Mouse (Mus musculus) midbrain, embryonic 14.5 days (tissue): Measurements from ENCODE around the gene Enox1. TPM values are rescaled to one million over a fixed set of nuclear protein-coding genes. Genes with fewer than 3 reads are reported as not detected.

ENCODE experiments used
- ATAC-seq: fragments of 200-750 bp; cut with Nextera tagmentation; 2 replicates; pipeline ENCODE4 v1.8.0; 2017; ENCODE audit warnings: moderate number of reproducible peaks, moderate library complexity; ENCODE audit not compliant: low FRiP score, low TSS enrichment
- DNase-seq: peaks from one replicate; pipeline ENCODE4 v3.0.0-alpha.2; 2015
- H3K27ac ChIP-seq: fragments of 300-500 bp; sonication (generic); replicated peaks from 2 replicates; pipeline ENCODE4 v1.5.1; 2014; ENCODE audit warnings: mild to moderate bottlenecking, low read depth, low read length, moderate library complexity
- H3K27me3 ChIP-seq: fragments of 300-500 bp; sonication (generic); 2 replicates; pipeline ENCODE4 v1.6.1; 2014; ENCODE audit warnings: low read length, control low read depth, mixed read lengths; ENCODE audit not compliant: control insufficient read depth, insufficient read depth
- H3K36me3 ChIP-seq: fragments of 300-500 bp; sonication (generic); 2 replicates; pipeline ENCODE4 v1.6.1; 2014; ENCODE audit warnings: low read length, control low read depth; ENCODE audit not compliant: control insufficient read depth, insufficient read depth
- H3K4me1 ChIP-seq: fragments of 300-500 bp; sonication (generic); 2 replicates; pipeline ENCODE4 v1.6.1; 2014; ENCODE audit warnings: mild to moderate bottlenecking, antibody characterized with exemption, low read length, control low read depth; ENCODE audit not compliant: control insufficient read depth, insufficient read depth
- H3K4me2 ChIP-seq: fragments of 300-500 bp; sonication (generic); 2 replicates; pipeline ENCODE4 v1.6.1; 2014; ENCODE audit warnings: mild to moderate bottlenecking, low read length, moderate library complexity
- H3K4me3 ChIP-seq: fragments of 300-500 bp; sonication (generic); replicated peaks from 2 replicates; pipeline ENCODE4 v1.5.1; 2014; ENCODE audit warnings: low read depth, low read length
- H3K9ac ChIP-seq: fragments of 300-500 bp; sonication (generic); replicated peaks from 2 replicates; pipeline ENCODE4 v1.6.1; 2014; ENCODE audit warnings: mild to moderate bottlenecking, low read length, moderate library complexity
- H3K9me3 ChIP-seq: fragments of 300-500 bp; sonication (generic); 2 replicates; pipeline ENCODE4 v1.6.1; 2016; ENCODE audit warnings: low read length, control low read depth, mixed read lengths; ENCODE audit not compliant: control insufficient read depth
- WGBS: fragments of 180-500 bp; shearing (Covaris S2); extraction: QIAGEN DNeasy Blood & Tissue Kit; methylation state at CpG from one replicate; pipeline ENCODE4 v1.1.7; 2014; 5-methylcytosine and 5-hydroxymethylcytosine counted together
- polyA plus RNA-seq: library from polyadenylated mRNA; unstranded; fragments of >200 nt; fragmentation: Nextera tagmentation; extraction: Ambion mirVana; gene quantifications from 2 replicates; pipeline ENCODE4 v1.2.1, GENCODE M21; 2014

Gene Enox1
- polyA plus RNA-seq, 1 experiment from 2014 or later: 39.5 TPM

- no peak for DNase-seq
- H3K27ac ChIP-seq: no peak overlapping the region
- WGBS: 72% methylated on average over 3 of the region's 3 CpGs
- ATAC-seq: no peak
- no peaks in the 10 kb centered on the region for H3K27me3 ChIP-seq
- no peak overlapping the region for H3K4me2 ChIP-seq
- H3K9ac ChIP-seq: no peak overlapping the region
- H3K36me3 ChIP-seq: 0 out of 2 replicates have a peak, but pooled peaks cover 5% of the 10 kb centered on the region
- peaks cover 22% of the 10 kb centered on the region for H3K4me1 ChIP-seq
- H3K9me3 ChIP-seq: no peaks in the 10 kb centered on the region
- no peak overlapping the region for H3K4me3 ChIP-seq
Observed at GRCm38 (mm10) chr14:77638616-77639015, 482.1 kb downstream of the Enox1 start.

GRCm38 (mm10) chr14:77639586-77639985 lies 483.0 kb downstream of the Enox1 start:
- WGBS: 63% methylated on average over 2 of the region's 2 CpGs
- Histone ChIP-seq H3K9me3 (no peaks in the 10 kb centered on the region), H3K36me3 (0 out of 2 replicates have a peak, but pooled peaks cover 5% of the 10 kb centered on the region), H3K27ac (no peak overlapping the region), H3K27me3 (no peaks in the 10 kb centered on the region), H3K4me1 (peaks cover 13% of the 10 kb centered on the region), H3K4me2 (no peak overlapping the region), H3K4me3 (no peak overlapping the region), H3K9ac (no peak overlapping the region)
- no peak for DNase-seq
- no peak for ATAC-seq

- ATAC-seq: no peak
- 0 out of 2 replicates have a peak, but pooled peaks cover 5% of the 10 kb centered on the region for H3K36me3 ChIP-seq
Observed at GRCm38 (mm10) chr14:77642314-77642713, 485.8 kb downstream of the Enox1 start.

GRCm38 (mm10) chr14:77646196-77646595 lies 489.6 kb downstream of the Enox1 start:
- no peak overlapping the region for H3K4me3 ChIP-seq
- no peak for DNase-seq

More at GRCm38 (mm10) chr14:77642314-77642713, 485.8 kb downstream of the Enox1 start:
- Histone ChIP-seq H3K27ac (no peak overlapping the region), H3K9ac (no peak overlapping the region), H3K9me3 (no peaks in the 10 kb centered on the region), H3K4me2 (no peak overlapping the region), H3K4me1 (0 out of 2 replicates have a peak, but pooled peaks cover 3% of the 10 kb centered on the region), H3K4me3 (no peak overlapping the region), H3K27me3 (no peaks in the 10 kb centered on the region)
- DNase-seq: no peak
- WGBS: 71% methylated on average over 6 of the region's 6 CpGs

GRCm38 (mm10) chr14:77647017-77647416 lies 490.5 kb downstream of the Enox1 start:
- Histone ChIP-seq H3K27ac (no peak overlapping the region), H3K4me2 (no peak overlapping the region), H3K4me1 (no peaks in the 10 kb centered on the region; the same call in 1 of the 2 replicates), H3K27me3 (no peaks in the 10 kb centered on the region), H3K36me3 (no peaks in the 10 kb centered on the region), H3K4me3 (no peak overlapping the region), H3K9ac (no peak overlapping the region), H3K9me3 (no peaks in the 10 kb centered on the region)
- ATAC-seq: no peak
- no peak for DNase-seq
- 97% methylated on average over 6 of the region's 6 CpGs for WGBS

More at GRCm38 (mm10) chr14:77646196-77646595, 489.6 kb downstream of the Enox1 start:
- H3K9ac ChIP-seq: no peak overlapping the region
- no peak for ATAC-seq
- H3K9me3 ChIP-seq: no peaks in the 10 kb centered on the region
- no peaks in the 10 kb centered on the region; the same call in 1 of the 2 replicates for H3K4me1 ChIP-seq
- 85% methylated on average over 2 of the region's 2 CpGs for WGBS
- no peak overlapping the region for H3K4me2 ChIP-seq
- no peaks in the 10 kb centered on the region for H3K27me3 ChIP-seq
- H3K27ac ChIP-seq: no peak overlapping the region
- no peaks in the 10 kb centered on the region for H3K36me3 ChIP-seq

GRCm38 (mm10) chr14:77648305-77648704 lies 491.7 kb downstream of the Enox1 start:
- WGBS: 58% methylated on average over 8 of the region's 8 CpGs
- Histone ChIP-seq H3K36me3 (no peaks in the 10 kb centered on the region), H3K4me3 (no peak overlapping the region), H3K27me3 (no peaks in the 10 kb centered on the region), H3K9ac (no peak overlapping the region), H3K4me2 (no peak overlapping the region), H3K4me1 (peaks cover 2% of the 10 kb centered on the region; the same call in 1 of the 2 replicates), H3K9me3 (no peaks in the 10 kb centered on the region), H3K27ac (no peak overlapping the region)
- no peak for ATAC-seq
- DNase-seq: no peak

GRCm38 (mm10) chr14:77658739-77659138 lies 502.2 kb downstream of the Enox1 start:
- no peaks in the 10 kb centered on the region for H3K4me1 ChIP-seq
- 74% methylated on average over 4 of the region's 4 CpGs for WGBS
- H3K4me3 ChIP-seq: no peak overlapping the region
- no peak overlapping the region for H3K9ac ChIP-seq
- H3K27me3 ChIP-seq: no peaks in the 10 kb centered on the region
- no peak overlapping the region for H3K4me2 ChIP-seq
- DNase-seq: no peak
- no peak overlapping the region for H3K27ac ChIP-seq
- no peak for ATAC-seq
- H3K9me3 ChIP-seq: no peaks in the 10 kb centered on the region
- H3K36me3 ChIP-seq: no peaks in the 10 kb centered on the region

- WGBS: 78% methylated on average over 7 of the region's 7 CpGs
Observed at GRCm38 (mm10) chr14:77662273-77662672, 505.7 kb downstream of the Enox1 start.

GRCm38 (mm10) chr14:77662994-77663393 lies 506.4 kb downstream of the Enox1 start:
- DNase-seq (no peak), ATAC-seq (no peak)

More at GRCm38 (mm10) chr14:77662273-77662672, 505.7 kb downstream of the Enox1 start:
- no peaks in the 10 kb centered on the region for H3K27me3 ChIP-seq
- ATAC-seq (no peak), DNase-seq (no peak)
- no peaks in the 10 kb centered on the region for H3K4me1 ChIP-seq
- H3K4me3 ChIP-seq: no peak overlapping the region
- no peaks in the 10 kb centered on the region for H3K9me3 ChIP-seq
- H3K9ac ChIP-seq: no peak overlapping the region
- H3K27ac ChIP-seq: no peak overlapping the region
- H3K4me2 ChIP-seq: no peak overlapping the region
- H3K36me3 ChIP-seq: no peaks in the 10 kb centered on the region

More at GRCm38 (mm10) chr14:77662994-77663393, 506.4 kb downstream of the Enox1 start:
- 76% methylated on average over 8 of the region's 8 CpGs for WGBS
- Histone ChIP-seq H3K9me3 (no peaks in the 10 kb centered on the region), H3K9ac (no peak overlapping the region), H3K4me1 (no peaks in the 10 kb centered on the region), H3K27ac (no peak overlapping the region), H3K27me3 (no peaks in the 10 kb centered on the region), H3K4me3 (no peak overlapping the region), H3K4me2 (no peak overlapping the region), H3K36me3 (no peaks in the 10 kb centered on the region)
